ENCODE assay signal across 18 mouse cellular contexts in genomic region chr6:70815471-70815870, GRCm38 (mm10).
"Had no signal": no experiment of that assay in that cellular context is flagged by ENCODE, and none has a peak within 500 bp of the region (broad histone marks: within the 10 kb centered on the region; RNA-seq: fewer than 3 reads in every experiment).

No protein-coding gene starts in this region.

- H3K27ac ChIP-seq: left cerebral cortex, adult 2 months; liver, embryonic 14.5 days; midbrain, embryonic 10.5 days; midbrain, embryonic 13.5 days; stomach, postnatal 0 days had no signal

- H3K36me3 ChIP-seq: midbrain, embryonic 10.5 days; midbrain, embryonic 13.5 days had no signal

- ATAC-seq: intestine, postnatal 0 days; liver, postnatal 0 days; lung, postnatal 0 days; midbrain, embryonic 13.5 days; midbrain, embryonic 16.5 days had no signal

- H3K27me3 ChIP-seq: midbrain, embryonic 13.5 days had no signal

- H3K4me1 ChIP-seq: midbrain, embryonic 13.5 days had no signal

- H3K4me3 ChIP-seq: left cerebral cortex, adult 2 months; megakaryocyte, embryonic 14.5 days; midbrain, embryonic 10.5 days; midbrain, embryonic 13.5 days; myocyte had no signal

- DNase-seq: kidney, adult 2 months; kidney, postnatal 10 days; kidney, postnatal 36 days; layer of hippocampus, postnatal 36 days; liver, postnatal 0 days; lung, embryonic 14.5 days; lung, postnatal 36 days; right cerebral cortex, postnatal 4 days had no signal
